Comparison of ENCODE assay signal across 25 mouse cellular contexts in the genomic region with DNA sequence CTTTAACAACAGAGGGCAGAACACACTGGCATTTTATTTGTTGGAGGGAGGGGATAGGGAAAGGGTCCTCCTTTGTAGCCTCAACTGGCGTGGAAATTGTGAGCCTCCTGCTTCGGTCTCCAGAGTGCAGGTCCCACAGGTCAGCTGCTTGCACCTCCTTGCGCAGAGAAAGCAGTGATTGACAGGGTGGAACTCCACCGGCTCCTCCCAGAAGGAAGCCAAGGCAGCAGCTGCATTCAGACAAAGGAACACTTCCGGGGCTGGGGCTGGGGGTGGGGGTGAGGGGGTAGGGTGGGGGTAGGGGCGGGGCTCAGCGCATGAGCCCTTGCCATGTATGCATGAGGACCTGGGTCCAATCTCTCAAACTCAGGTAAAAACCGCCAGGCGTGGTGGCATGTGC. TPM values are rescaled to one million over a fixed set of nuclear protein-coding genes. Genes with fewer than 3 reads are reported as not detected.
"Had no signal": no experiment of that assay in that cellular context is flagged by ENCODE, and none has a peak within 500 bp of the region (broad histone marks: within the 10 kb centered on the region; RNA-seq: fewer than 3 reads in every experiment).

No protein-coding gene starts in this region.

- H3K4me2 ChIP-seq: kidney, embryonic 15.5 days; limb, embryonic 12.5 days; limb, embryonic 15.5 days; liver, embryonic 11.5 days; lung, embryonic 14.5 days; midbrain, embryonic 11.5 days; neural tube, embryonic 12.5 days; neural tube, embryonic 15.5 days had no signal

- H3K4me1 ChIP-seq: megakaryocyte, embryonic 14.5 days; neural tube, embryonic 12.5 days; neural tube, embryonic 15.5 days had no signal

- H3K9me3 ChIP-seq: kidney, embryonic 15.5 days; limb, embryonic 15.5 days; neural tube, embryonic 12.5 days; neural tube, embryonic 15.5 days had no signal

- DNase-seq: kidney, postnatal 10 days; kidney, postnatal 36 days; layer of hippocampus, postnatal 36 days; liver, postnatal 0 days; lung, embryonic 14.5 days; lung, postnatal 36 days; midbrain, embryonic 14.5 days; right cerebral cortex, adult 18-20 months; right cerebral cortex, postnatal 14 days; right cerebral cortex, postnatal 4 days; thymus, adult 2 months; thymus, postnatal 14 days; thymus, postnatal 4 days had no signal

- H3K9ac ChIP-seq: kidney, embryonic 15.5 days; limb, embryonic 12.5 days; limb, embryonic 15.5 days; liver, embryonic 14.5 days; liver, postnatal 0 days; lung, embryonic 14.5 days; neural tube, embryonic 12.5 days; neural tube, embryonic 15.5 days had no signal

- H3K27me3 ChIP-seq: limb, embryonic 15.5 days; neural tube, embryonic 12.5 days; neural tube, embryonic 15.5 days had no signal

- H3K27ac ChIP-seq: kidney, embryonic 15.5 days; left cerebral cortex, adult 2 months; limb, embryonic 12.5 days; limb, embryonic 15.5 days; liver, embryonic 14.5 days; neural tube, embryonic 12.5 days; neural tube, embryonic 15.5 days; stomach, postnatal 0 days had no signal

- H3K4me3 ChIP-seq: kidney, embryonic 15.5 days; left cerebral cortex, adult 2 months; limb, embryonic 12.5 days; limb, embryonic 15.5 days; megakaryocyte, embryonic 14.5 days; neural tube, embryonic 12.5 days; neural tube, embryonic 15.5 days had no signal

- H3K36me3 ChIP-seq: kidney, embryonic 15.5 days; limb, embryonic 12.5 days; limb, embryonic 15.5 days; neural tube, embryonic 12.5 days; neural tube, embryonic 15.5 days had no signal

- ATAC-seq: liver, postnatal 0 days; lung, postnatal 0 days had no signal

RNA-seq across cellular contexts. Expression of gene Mpped1, which starts 29.8 kb away (rescaled TPM):
- polyA plus RNA-seq: liver, postnatal 0 days; lung, postnatal 0 days had no signal
